Mouse (Mus musculus): ENCODE results near the gene Pdgfc. TPM values are rescaled to one million over a fixed set of nuclear protein-coding genes. Genes with fewer than 3 reads are reported as not detected.

Gene Pdgfc
- polyA plus RNA-seq (2015; fragmentation: Nextera tagmentation; extraction: Ambion mirVana), result 7.4 and 7.9 TPM in 2 replicates

DNA sequence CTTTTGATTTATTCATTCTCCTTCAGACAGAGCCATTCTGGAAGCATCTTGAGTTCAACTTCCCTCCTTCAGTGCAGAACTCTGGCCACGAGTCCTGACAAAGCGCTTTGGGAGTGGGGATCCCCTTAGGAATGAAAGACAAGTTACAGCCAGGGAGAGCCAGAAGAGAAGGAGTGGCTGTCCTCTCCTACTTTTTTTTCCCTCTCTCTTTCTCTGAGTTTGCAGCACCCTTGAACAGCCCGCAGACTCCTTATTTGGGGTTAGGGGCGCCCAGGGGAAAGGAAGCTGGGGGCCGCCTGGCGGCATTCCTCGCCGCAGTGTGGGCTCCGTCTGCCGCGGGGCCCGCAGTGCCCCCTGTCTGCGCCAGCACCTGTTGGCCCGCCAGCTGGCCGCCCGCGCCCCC, at the start of gene Pdgfc:
Gene Pdgfc (plus strand): TSS at position 266 of the 403 bp plus-strand sequence.
- Histone ChIP-seq H3K9ac (ENCODE audit: low read length) (peak within 1 kb of the TSS; percentile 80), H3K36me3 (ENCODE audit: control insufficient read depth, insufficient read depth, low read length) (no peaks in the 10 kb centered on the region), H3K9me3 (ENCODE audit: control insufficient read depth, low read length) (no peaks in the 10 kb centered on the region), H3K4me2 (replicated peaks; ENCODE audit: low read depth) (peak within 1 kb of the TSS; percentile 92), H3K27me3 (ENCODE audit: control insufficient read depth, insufficient read depth, low read length) (no peaks in the 10 kb centered on the region), H3K4me1 (replicated peaks; ENCODE audit: control insufficient read depth, insufficient read depth) (0 out of 2 replicates have a peak, but pooled peaks cover 2% of the 10 kb centered on the region), H3K4me3 (ENCODE audit: low read depth, low read length) (peak within 1 kb of the TSS; percentile 80), H3K27ac (replicated peaks) (peak within 1 kb of the TSS; percentile 91)
- 4% methylated on average over 12 of the region's 17 CpGs for WGBS
- ATAC-seq (ENCODE audit: low FRiP score, low TSS enrichment) (no peak), DNase-seq (ENCODE audit: low spot score) (no peak)
- peak; percentile 23; the same call in 1 of the 2 replicates for TF ChIP-seq CTCF (IDR thresholded peaks at IDR 0.05; ENCODE audit: low read depth)
- TF ChIP-seq EP300 (optimal IDR thresholded peaks at IDR 0.05), result no peak

GRCm38 (mm10) chr3:81009245-81009644, 27.0 kb upstream of the Pdgfc start:
- ATAC-seq (ENCODE audit: low FRiP score, low TSS enrichment), result no peak
- no peak overlapping the region for H3K4me2 ChIP-seq (replicated peaks; ENCODE audit: low read depth)
- 0 out of 2 replicates have a peak, but pooled peaks cover 2% of the 10 kb centered on the region for H3K4me1 ChIP-seq (replicated peaks; ENCODE audit: control insufficient read depth, insufficient read depth)
- no peak overlapping the region for H3K4me3 ChIP-seq (ENCODE audit: low read depth, low read length)
- WGBS, result 62% methylated on average over 3 of the region's 3 CpGs
- TF ChIP-seq CTCF (IDR thresholded peaks at IDR 0.05; ENCODE audit: low read depth), result no peak
- no peak for TF ChIP-seq EP300 (optimal IDR thresholded peaks at IDR 0.05)
- H3K36me3 ChIP-seq (ENCODE audit: control insufficient read depth, insufficient read depth, low read length), result no peaks in the 10 kb centered on the region
- no peak overlapping the region for H3K27ac ChIP-seq (replicated peaks)
- DNase-seq (ENCODE audit: low spot score), result no peak
- no peaks in the 10 kb centered on the region for H3K9me3 ChIP-seq (ENCODE audit: control insufficient read depth, low read length)
- H3K9ac ChIP-seq (ENCODE audit: low read length), result no peak overlapping the region
- no peaks in the 10 kb centered on the region for H3K27me3 ChIP-seq (ENCODE audit: control insufficient read depth, insufficient read depth, low read length)

GRCm38 (mm10) chr3:81009899-81010298, 26.3 kb upstream of the Pdgfc start:
- no peaks in the 10 kb centered on the region for H3K36me3 ChIP-seq (ENCODE audit: control insufficient read depth, insufficient read depth, low read length)
- no peak for TF ChIP-seq CTCF (IDR thresholded peaks at IDR 0.05; ENCODE audit: low read depth)
- TF ChIP-seq EP300 (optimal IDR thresholded peaks at IDR 0.05), result peak; percentile 47
- no peak overlapping the region for H3K27ac ChIP-seq (replicated peaks)
- H3K27me3 ChIP-seq (ENCODE audit: control insufficient read depth, insufficient read depth, low read length), result no peaks in the 10 kb centered on the region
- H3K4me2 ChIP-seq (replicated peaks; ENCODE audit: low read depth), result no peak overlapping the region
- DNase-seq (ENCODE audit: low spot score) (no peak), ATAC-seq (ENCODE audit: low FRiP score, low TSS enrichment) (peak; percentile 67)
- no peak overlapping the region for H3K9ac ChIP-seq (ENCODE audit: low read length)
- no peaks in the 10 kb centered on the region for H3K9me3 ChIP-seq (ENCODE audit: control insufficient read depth, low read length)
- no peak overlapping the region for H3K4me3 ChIP-seq (ENCODE audit: low read depth, low read length)
- 34% methylated on average over 3 of the region's 3 CpGs for WGBS
- H3K4me1 ChIP-seq (replicated peaks; ENCODE audit: control insufficient read depth, insufficient read depth), result 0 out of 2 replicates have a peak, but pooled peaks cover 2% of the 10 kb centered on the region

GRCm38 (mm10) chr3:81017385-81018051, 18.7 kb upstream of the Pdgfc start:
- Histone ChIP-seq H3K4me1 (replicated peaks; ENCODE audit: control insufficient read depth, insufficient read depth) (no peaks in the 10 kb centered on the region), H3K4me2 (replicated peaks; ENCODE audit: low read depth) (no peak overlapping the region), H3K4me3 (ENCODE audit: low read depth, low read length) (no peak overlapping the region), H3K27me3 (ENCODE audit: control insufficient read depth, insufficient read depth, low read length) (no peaks in the 10 kb centered on the region), H3K9ac (ENCODE audit: low read length) (no peak overlapping the region), H3K9me3 (ENCODE audit: control insufficient read depth, low read length) (no peaks in the 10 kb centered on the region), H3K27ac (replicated peaks) (no peak overlapping the region), H3K36me3 (ENCODE audit: control insufficient read depth, insufficient read depth, low read length) (no peaks in the 10 kb centered on the region)
- no peak for TF ChIP-seq EP300 (optimal IDR thresholded peaks at IDR 0.05)
- TF ChIP-seq CTCF (IDR thresholded peaks at IDR 0.05; ENCODE audit: low read depth), result no peak
- WGBS, result 68% methylated on average over 5 of the region's 5 CpGs
- peak; percentile 92 for DNase-seq (ENCODE audit: low spot score)
- peak; percentile 96 for ATAC-seq (ENCODE audit: low FRiP score, low TSS enrichment)

GRCm38 (mm10) chr3:81020064-81020463, 16.2 kb upstream of the Pdgfc start:
- ATAC-seq (ENCODE audit: low FRiP score, low TSS enrichment), result no peak
- H3K4me1 ChIP-seq (replicated peaks; ENCODE audit: control insufficient read depth, insufficient read depth), result no peaks in the 10 kb centered on the region
- no peak for DNase-seq (ENCODE audit: low spot score)
- H3K4me3 ChIP-seq (ENCODE audit: low read depth, low read length), result no peak overlapping the region
- H3K36me3 ChIP-seq (ENCODE audit: control insufficient read depth, insufficient read depth, low read length), result no peaks in the 10 kb centered on the region
- H3K9me3 ChIP-seq (ENCODE audit: control insufficient read depth, low read length), result no peaks in the 10 kb centered on the region
- H3K9ac ChIP-seq (ENCODE audit: low read length), result no peak overlapping the region
- TF ChIP-seq CTCF (IDR thresholded peaks at IDR 0.05; ENCODE audit: low read depth) (peak; percentile 64), EP300 (optimal IDR thresholded peaks at IDR 0.05) (no peak)
- WGBS, result 38% methylated on average over 1 of the region's 1 CpGs
- no peaks in the 10 kb centered on the region for H3K27me3 ChIP-seq (ENCODE audit: control insufficient read depth, insufficient read depth, low read length)
- H3K4me2 ChIP-seq (replicated peaks; ENCODE audit: low read depth), result no peak overlapping the region
- H3K27ac ChIP-seq (replicated peaks), result no peak overlapping the region

DNA sequence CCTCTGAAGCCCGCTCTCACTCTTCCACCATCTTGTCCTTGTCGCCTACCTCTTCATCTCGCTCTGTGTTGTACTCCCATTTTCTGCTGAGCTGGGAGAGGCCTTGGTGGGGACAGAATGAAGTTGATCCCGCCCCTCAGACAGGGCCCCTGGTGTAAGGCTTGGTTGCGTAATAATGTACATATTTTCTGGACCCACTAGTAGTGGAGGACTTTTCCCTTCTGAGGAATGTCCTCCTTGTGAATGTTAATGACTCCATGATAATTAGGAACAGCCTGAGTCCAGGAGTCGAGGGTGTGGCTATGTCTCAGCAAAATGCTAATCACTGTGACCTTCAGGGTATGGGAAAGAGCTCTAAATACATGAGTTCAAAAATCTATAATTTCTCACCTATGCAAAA, 14.4 kb upstream of the Pdgfc start:
- H3K9ac ChIP-seq (ENCODE audit: low read length), result no peak overlapping the region
- H3K4me1 ChIP-seq (replicated peaks; ENCODE audit: control insufficient read depth, insufficient read depth), result no peaks in the 10 kb centered on the region
- no peak overlapping the region for H3K4me3 ChIP-seq (ENCODE audit: low read depth, low read length)
- H3K27ac ChIP-seq (replicated peaks), result no peak overlapping the region
- no peaks in the 10 kb centered on the region for H3K36me3 ChIP-seq (ENCODE audit: control insufficient read depth, insufficient read depth, low read length)
- H3K27me3 ChIP-seq (ENCODE audit: control insufficient read depth, insufficient read depth, low read length), result no peaks in the 10 kb centered on the region
- no peak for ATAC-seq (ENCODE audit: low FRiP score, low TSS enrichment)
- no peak overlapping the region for H3K4me2 ChIP-seq (replicated peaks; ENCODE audit: low read depth)
- TF ChIP-seq CTCF (IDR thresholded peaks at IDR 0.05; ENCODE audit: low read depth) (no peak), EP300 (optimal IDR thresholded peaks at IDR 0.05) (no peak)
- no peaks in the 10 kb centered on the region for H3K9me3 ChIP-seq (ENCODE audit: control insufficient read depth, low read length)
- no peak for DNase-seq (ENCODE audit: low spot score)
- WGBS, result 85% methylated on average over 6 of the region's 6 CpGs
